Mouse (Mus musculus): ENCODE data around the gene Pip5k1b.

The Pip5k1b gene

DNA sequence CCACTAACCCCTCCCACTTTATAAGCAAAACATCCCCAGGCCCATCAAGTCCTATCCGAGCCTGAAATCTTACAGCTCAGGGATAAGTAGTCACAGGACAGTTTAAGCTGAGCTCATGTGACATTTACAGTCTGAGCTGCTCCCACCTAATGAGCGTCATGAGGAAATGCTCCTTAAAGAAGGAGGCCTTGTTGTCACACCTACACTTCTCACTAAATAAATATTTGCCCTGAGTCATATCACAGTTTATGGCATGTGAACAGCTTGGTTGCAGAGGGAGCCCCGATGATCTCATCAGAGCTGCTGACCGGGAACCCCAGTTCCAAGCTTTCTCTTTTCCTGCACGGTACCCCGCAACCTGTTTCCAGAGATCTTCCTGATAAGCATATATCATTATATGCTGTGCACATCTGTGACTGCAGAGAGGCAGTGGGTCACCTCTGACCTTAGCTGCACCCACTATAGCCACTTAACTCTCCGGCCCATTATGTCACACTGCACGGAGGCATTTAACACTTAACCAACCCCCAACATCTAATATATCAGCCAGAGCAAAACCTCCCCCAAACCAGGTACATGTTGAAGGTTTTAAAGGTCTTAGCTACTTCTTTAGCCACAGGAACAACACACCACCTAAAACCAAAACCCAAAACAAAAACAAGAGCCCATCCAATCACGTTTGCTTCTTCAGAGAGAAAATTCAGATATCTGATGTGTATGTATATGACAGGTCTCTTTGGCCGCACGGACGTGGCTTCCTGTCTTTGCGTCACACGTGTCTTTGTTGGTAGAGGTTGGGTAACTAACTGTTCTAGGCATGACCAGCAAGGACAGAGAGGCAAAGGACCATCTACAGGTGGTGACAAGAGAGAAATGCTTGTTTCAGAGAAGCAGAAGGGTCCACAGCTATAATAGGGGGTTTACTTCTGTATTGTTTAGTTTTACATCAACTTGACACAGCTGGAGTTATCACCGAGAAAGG, 40.7 kb downstream of the Pip5k1b start:
- DNase-seq: no peak

- DNase-seq: no peak
These were observed 42.4 kb downstream of the Pip5k1b start for GRCm38 (mm10) chr19:24513105-24513843.

DNA sequence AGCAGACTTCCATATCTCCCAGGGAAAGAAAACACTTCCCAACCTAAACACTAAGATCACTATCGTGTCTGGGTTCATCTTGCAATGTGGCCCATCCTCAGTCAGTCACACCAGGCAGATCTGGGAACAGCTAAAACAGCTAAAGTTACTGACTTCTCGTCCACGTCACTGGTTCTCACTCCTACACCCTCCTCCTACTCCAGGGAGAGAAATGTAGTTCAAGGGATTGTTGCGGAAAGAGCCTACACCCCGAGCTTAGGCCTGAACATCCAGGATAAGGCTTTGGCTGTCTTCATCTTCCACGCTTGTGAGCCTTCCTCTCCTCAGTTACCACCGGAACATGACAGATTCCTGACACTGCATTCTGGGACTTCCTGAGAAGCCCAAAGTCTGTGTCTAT, 43.7 kb downstream of the Pip5k1b start:
- no peak for DNase-seq

- no peak for DNase-seq
These were observed 46.3 kb downstream of the Pip5k1b start for GRCm38 (mm10) chr19:24509391-24509790.

GRCm38 (mm10) chr19:24508087-24508767, 47.4 kb downstream of the Pip5k1b start:
- no peak for DNase-seq

DNA sequence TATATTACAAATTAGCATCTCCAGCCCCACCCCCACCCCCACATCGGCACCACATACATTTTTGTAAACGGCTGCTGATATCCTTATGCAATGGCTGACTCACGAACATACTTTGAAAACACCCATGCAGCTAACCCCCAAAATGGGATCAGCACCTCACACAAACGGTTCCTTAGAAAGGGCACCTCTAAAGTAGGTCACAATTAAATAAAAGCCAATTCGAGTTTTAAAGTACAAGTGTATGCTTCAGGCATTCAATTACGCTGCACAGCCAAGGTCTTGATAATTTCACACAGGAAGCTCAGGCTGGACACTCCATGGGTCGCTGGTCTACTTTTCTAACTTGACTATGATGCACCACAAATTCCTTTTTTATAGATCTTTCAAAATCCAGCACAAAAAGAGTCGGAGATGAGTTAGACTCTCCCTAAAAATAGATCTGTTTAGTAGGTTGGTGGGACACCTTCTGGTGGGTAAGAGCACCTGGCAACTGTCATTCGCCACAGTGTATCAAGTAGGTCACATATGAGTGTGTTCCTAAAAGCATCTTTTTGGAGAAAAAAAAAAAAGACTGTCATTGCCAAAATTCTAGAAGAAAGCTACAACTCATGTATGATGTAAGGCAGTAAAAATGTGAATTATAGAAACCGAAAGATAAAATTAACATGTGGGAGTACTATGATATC, 52.8 kb downstream of the Pip5k1b start:
- no peak for DNase-seq

DNA sequence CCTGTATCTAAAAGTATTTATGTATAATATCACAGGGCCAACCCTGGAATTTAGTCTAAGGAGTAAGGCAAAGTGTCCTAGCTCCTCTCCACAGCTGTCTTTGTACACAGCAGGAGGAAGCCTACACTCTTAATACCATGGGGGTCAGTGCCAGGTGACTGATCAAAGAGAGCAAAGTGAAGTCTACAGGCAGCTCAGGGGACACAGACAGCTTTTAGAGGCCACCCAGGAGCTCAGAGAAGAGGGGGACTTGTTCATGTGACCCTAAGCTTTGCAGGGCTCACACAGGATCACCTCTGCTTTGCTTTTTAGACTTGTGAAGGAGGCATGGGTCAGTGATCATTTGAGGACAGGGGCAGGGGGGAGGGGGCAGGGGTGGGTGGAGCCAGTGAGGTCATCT, 54.1 kb downstream of the Pip5k1b start:
- DNase-seq: no peak

DNA sequence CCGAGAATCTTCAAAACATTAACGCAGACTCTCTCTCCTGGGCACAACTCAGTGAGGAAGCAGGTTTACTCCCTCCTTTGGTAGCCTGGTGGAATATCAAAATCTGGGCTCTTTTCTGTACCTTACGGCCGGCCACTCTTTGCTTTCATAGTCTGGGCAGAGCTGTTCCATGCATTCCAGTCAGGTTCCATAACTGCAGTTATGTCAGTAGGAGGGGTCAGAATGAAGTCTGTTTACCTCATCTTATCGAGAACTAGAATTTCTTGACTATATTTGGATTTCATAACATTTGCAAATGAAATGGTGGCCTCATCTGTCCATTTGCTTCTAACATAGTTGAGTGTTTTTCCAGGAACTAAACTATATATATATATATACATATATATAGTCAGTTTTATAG, 55.2 kb downstream of the Pip5k1b start:
- no peak for DNase-seq

DNA sequence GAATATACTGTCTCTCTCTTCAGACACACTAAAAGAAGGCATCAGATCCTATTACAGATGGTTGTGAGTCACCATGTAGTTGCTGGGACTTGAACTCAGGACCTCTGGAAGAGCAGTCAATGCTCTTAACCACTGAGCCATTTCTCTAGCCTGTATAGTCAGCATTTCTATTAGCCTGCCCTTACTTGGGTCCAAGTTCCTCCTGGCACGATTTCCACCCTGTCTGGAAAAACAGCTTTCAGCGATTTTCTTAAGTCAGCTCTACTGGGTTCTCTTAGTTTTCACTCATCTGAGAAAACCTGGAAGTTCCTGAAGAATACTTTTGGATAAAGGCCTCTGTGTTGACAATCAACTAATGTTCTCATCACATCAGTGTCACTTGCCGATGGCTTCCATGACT, 56.4 kb downstream of the Pip5k1b start:
- DNase-seq: no peak

DNA sequence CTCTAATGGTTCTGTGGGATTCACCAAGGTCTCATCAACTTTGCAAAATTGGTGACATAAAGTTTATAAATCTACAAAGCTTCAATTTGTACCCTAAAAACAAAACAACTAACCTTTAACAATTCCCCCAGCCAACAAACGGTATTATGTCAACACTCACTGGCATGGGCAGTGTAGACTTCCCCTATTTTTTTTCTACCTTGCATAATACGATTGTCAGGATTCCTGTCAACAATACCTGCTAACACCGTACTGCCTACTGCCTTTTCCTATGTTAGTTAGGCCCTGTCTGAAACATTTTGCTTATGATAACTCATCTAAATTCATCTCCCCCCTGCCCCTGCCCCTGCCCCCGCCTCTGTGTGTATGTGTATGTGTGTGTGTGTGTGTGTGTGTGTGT, 61.8 kb downstream of the Pip5k1b start:
- DNase-seq: no peak

DNA sequence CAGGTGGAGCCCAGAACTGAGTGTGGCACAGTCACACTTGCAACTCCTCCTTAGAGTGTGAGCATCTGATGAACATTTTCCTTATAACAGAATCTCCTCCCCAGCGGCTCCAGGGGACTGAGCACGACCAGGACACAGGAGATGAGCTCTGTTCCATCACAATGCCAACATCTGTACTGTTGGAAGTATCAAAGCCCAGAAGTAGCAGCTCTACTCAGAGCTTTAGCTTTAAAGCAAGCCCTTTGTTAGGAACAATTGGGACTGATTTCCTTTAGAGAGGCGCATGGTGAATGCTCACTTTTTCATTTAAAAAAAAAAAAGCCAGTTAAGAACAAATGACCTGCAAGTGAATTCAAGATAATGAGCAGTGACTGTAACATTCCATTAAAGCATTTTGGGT, 63.8 kb downstream of the Pip5k1b start:
- no peak for DNase-seq

- no peak for DNase-seq
These were observed 65.4 kb downstream of the Pip5k1b start for GRCm38 (mm10) chr19:24490275-24490674.

- no peak for DNase-seq
These were observed 69.0 kb downstream of the Pip5k1b start for GRCm38 (mm10) chr19:24486433-24487296.

GRCm38 (mm10) chr19:24484612-24485194, 71.0 kb downstream of the Pip5k1b start:
- no peak for DNase-seq

GRCm38 (mm10) chr19:24480916-24481315, 74.8 kb downstream of the Pip5k1b start:
- no peak for DNase-seq

DNA sequence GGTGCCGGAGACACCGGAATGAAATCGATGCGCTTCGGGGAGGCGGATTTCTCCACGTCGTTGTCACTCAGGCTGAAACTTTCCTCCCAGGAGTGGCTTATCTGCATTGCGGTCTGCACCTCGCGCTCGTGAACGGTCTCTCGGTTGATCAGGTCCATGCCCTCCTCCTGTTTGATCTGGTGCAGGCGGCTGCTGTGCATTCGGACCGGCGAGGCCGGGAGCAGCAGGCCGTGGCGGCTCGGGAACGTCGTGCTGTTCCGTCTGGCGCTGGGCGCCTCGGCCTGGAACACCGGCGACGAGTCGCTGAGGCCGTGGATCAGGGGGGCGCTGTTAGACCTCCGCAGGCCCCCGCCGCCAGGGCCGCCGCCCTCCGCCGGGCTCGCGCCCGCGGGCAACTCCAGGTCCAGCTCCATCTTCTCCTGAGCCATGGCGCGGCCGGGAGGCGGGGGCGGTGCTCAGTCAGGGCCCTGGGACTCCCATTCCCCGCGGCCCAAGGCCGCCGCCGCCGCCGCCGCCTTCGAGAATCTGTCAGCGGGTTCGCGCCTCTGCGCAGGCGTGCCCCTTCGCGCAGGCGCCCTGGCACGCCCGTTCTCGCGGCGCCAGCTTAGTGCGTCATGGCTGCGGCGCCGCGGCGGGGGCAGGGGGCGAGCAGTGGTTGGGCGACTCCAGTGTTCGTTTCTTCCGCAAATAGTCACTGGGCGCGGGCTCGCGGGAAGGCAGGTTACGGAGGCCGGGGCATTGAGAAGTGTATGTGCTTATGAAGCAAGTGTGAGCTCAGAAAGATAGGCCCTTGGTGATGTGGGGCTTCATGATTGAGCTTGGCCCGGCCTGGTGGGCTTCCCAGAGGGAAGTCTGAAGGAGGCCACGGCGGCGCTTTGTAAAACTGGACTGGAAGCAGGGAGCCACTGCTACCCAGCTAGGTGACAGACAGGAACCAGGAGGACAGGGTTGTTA, 78.5 kb downstream of the Pip5k1b start, which contains the start of gene Fam122a:
TSS of gene Fam122a (minus strand) at position 428 of the 954 bp plus-strand sequence.
- peak; percentile 95 to 97 for DNase-seq

- peak; percentile 56 to 59 for DNase-seq
These were observed 79.2 kb downstream of the Pip5k1b start for GRCm38 (mm10) chr19:24476461-24476860.

DNA sequence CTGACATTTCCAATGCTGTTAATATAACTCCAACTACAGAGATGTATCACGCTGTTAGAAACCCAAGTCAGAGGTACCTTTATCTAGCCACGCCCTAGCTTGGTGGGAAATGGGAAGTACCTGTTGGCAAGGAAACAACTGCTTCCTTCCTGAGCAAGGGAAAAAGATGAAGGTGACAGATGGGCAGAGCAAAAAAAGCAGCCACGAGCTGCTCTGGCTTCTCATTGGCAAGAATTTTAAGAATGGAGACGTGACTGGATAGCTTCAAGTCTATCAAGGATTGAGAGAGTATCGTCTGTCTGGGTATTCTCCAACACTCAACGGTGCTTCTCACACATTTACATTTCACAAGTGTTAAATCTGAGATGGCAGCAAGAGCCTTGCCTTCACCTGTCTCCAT, 80.4 kb downstream of the Pip5k1b start:
- no peak for DNase-seq

DNA sequence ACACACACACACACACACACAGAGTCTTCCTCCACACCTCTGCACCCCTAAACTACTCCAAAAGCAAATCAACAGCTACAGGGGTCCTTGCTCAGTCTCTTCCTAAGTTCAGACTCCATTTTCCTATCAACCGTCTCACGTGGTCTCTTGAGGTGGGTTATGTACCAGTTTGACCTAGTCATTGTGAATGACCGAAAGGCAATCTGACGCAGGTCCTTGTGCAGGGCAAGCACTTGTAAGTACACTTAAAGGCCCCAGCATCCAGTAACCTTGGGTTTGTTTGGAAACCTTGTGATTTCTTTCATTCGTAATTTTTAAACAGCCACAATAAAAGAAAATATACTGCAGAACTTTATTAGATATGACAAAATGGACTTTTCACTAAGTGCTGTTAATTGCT, 83.2 kb downstream of the Pip5k1b start:
- DNase-seq: no peak

- no peak for DNase-seq
These were observed 84.1 kb downstream of the Pip5k1b start for GRCm38 (mm10) chr19:24471538-24471937.

All from B cell, adult 2 months (primary cell).